Mouse (Mus musculus): Measurements from ENCODE around the gene Eif2d. TPM values are rescaled to one million over a fixed set of nuclear protein-coding genes. Genes with fewer than 3 reads are reported as not detected.
"Not testable (repeated sequence)": the region's sequence is repeated elsewhere in the genome, so short reads cannot be mapped to it uniquely, and the experiment has no call there.

Eif2d gene
- total RNA-seq, 2 experiments from 2014 or later = 24.4 to 26.4 TPM

- no peak for DNase-seq
These were observed 13.6 kb upstream of the Eif2d start for GRCm38 (mm10) chr1:131139102-131140095.

DNA sequence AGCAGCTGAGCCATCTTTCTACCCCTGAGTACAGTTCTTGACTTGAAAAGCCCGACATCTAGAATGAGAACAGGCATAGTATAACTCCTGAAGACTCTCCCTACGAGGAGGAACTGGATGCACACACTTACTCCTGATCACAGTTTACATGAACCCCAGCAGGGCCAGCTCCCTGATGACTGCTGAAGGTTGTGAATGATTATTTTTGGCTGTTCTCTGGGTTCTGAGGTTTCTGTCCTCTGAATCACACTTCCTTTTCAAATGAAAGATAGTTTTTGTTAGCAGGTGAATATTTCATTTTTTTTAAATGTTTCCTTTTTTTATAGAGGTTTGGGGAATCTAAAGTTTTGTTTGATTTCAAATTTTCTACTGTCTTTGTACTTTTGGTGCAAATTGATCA, 11.5 kb upstream of the Eif2d start:
- DNase-seq = no peak

DNA sequence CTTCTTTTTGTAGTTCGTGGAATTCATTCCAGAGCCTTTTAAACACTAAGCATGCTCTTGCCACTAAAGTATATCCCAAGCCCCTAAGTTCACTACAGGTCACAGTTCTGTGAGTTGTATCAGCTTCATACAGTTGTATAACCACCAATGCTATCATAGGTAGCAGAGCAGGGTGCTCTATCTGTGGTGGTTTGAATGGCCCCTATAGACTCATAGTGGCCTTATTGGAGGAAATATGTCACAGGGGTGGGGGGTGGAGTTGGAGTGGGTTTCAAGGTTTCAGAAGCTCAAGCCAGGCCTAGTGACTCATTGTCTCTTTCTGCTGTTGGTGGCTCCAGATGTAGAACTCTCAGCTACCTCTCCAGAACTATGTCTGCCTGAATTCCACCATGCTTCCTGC, 10.5 kb upstream of the Eif2d start:
- no peak for DNase-seq

- not testable (repeated sequence) for DNase-seq
These were observed 7.8 kb upstream of the Eif2d start for GRCm38 (mm10) chr1:131145222-131145621.

GRCm38 (mm10) chr1:131146181-131146614, 6.8 kb upstream of the Eif2d start:
- no peak for DNase-seq

- DNase-seq = no peak
These were observed 3.5 kb upstream of the Eif2d start for GRCm38 (mm10) chr1:131149496-131149895.

GRCm38 (mm10) chr1:131155456-131155855, 2.5 kb downstream of the Eif2d start:
- DNase-seq = peak; percentile 34

DNA sequence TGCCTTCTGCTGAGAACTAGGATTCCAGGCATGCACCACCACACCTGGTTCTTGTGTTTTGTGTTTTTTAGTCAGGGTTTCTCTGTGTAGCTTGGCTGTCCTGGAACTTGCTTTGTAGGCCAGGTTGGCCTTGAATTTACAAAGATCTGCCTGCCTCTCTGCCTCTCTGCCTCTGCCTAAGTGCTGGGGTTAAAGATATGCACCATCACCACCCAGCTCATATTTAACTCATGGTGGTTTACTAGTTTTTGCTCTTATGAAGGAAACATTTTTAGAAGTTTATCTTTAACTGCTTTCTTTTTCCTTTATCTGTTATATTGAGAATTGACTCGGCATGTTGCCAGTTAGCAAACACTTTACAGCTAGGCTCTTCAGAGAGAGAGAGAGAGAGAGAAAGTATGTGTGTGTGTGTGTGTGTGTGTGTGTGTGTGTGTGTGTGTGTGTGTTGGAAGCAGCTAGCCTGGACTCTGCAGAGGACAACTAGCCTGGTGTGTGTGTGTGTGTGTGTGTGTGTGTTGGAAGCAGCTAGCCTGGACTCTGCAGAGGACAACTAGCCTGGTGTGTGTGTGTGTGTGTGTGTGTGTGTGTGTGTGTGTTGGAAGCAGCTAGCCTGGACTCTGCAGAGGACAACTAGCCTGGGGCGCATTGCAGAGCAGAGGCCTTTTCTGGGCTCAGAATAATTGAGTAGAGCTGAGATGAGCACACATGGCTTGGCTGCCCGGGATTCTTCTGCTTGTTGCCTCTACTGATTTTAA, 6.8 kb downstream of the Eif2d start:
- not testable (repeated sequence) for DNase-seq

DNA sequence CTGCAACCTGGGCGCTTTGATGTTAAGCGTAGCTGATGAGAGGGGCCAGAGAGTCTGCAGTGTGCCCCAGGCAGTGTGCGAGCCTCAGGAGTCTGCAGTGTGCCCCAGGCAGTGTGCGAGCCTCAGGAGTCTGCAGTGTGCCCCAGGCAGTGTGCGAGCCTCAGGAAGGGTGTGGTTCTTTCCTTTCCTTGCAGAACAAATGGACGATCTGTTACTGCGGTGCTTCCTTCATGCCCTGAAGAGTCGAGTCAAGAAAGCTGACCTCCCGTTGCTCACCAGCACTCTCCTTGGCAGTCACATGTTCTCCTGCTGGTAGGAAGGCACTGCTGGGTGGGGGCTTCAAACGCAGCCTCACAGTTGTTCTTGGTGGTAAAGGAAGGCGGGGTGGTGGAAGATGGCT, 8.1 kb downstream of the Eif2d start:
- no peak for DNase-seq

GRCm38 (mm10) chr1:131164427-131164826, 11.4 kb downstream of the Eif2d start:
- DNase-seq = no peak

DNA sequence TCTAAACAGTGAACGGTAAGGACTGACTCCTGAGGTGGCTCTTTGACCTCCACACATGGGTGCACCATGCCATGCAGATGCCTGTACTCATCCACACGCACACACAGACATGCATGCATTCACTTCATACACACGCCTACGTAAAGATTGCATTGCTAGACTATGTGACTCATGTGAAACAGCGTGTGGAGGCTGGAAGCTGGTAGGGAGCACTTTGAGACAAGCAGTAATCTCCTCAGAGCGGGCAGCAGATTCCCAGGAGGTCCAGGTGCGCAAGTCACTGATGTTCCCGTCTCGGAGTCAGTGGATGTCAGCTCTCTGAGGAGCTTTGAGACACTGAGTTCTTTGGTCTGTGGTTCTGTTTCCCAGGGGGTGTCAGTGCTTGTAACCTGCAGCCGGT, 14.6 kb downstream of the Eif2d start:
- DNase-seq = no peak

DNA sequence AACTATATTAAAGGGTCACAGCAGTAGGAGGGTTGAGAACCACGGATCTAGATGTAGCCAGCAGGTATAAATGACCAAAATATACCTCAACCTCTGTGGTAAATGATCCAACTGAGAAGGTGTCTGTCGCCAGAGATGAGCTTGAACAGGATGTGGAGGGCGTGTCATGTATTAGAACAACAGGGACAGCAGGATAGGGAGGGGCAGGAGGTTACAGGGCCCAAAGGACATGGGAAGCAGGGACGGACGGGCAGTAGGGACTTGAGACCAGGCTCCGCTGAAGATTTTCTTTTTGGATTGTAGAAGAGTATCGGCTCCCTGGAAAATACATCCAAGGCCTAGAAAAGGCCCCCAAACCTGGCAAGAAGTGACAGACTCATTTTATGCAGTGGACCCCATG, 20.0 kb downstream of the Eif2d start:
- no peak for DNase-seq

DNA sequence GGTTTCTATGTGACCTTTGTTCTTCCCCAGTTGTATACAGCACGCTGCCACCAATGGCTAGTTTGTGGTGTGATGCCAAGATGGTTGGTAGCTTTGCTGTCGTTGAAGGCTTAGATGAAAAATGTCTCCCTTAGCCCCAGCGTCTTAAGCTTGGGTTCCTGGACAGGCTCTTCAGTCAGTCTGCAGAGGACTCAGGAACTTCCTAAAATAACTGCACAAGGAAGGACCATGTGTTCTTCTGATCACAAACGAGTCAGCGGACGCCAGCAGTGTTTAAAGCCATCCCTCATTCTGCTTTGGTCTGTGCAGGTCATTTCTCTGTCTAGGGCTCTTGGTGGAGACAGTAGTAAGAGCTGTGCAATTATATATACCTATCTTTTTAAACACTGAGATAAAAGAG, 20.8 kb downstream of the Eif2d start:
- DNase-seq = no peak

- DNase-seq = no peak
These were observed 21.4 kb downstream of the Eif2d start for GRCm38 (mm10) chr1:131174299-131174861.

GRCm38 (mm10) chr1:131175189-131175588, 22.2 kb downstream of the Eif2d start:
- DNase-seq = no peak

DNA sequence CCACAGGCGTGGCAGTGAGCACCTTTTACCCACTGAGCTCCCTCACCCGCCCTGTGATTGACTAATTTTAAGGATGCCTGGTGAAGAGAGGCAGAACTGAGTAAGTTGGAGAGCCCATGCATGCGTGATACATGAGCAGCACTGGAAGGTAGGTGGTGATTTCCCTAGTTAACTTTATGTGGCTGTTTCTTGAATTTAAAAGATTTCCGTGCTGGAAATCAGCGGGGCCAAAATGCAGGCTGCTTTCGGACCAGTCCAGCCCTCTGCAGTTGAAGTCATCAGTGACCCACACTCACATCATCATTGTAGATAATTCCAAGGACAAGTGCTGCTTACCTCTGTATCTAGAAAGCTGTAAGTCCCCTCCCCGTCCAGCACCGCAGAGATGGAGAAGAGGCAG, 22.8 kb downstream of the Eif2d start:
- DNase-seq = no peak

DNA sequence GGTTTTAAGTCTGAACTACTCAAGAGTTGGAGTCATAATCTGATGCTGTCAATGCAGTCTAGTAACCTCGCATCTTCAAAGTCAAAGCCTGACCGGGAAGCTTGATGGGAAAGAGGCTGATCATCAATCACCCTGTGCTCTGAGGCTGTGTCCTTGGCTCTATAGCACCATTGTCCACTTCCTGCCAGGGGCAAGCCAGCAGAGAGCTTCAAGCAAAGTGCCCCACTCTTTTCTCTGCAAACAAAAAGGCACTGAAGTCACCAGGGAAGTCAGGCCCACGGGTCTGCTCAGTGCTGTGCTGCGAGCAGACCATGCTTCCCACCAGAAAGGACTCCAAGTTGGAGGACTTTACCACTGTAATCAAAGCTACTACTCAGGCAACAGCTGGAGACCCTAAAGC, 24.3 kb downstream of the Eif2d start:
- DNase-seq = no peak

GRCm38 (mm10) chr1:131178083-131178482, 25.1 kb downstream of the Eif2d start:
- DNase-seq = no peak

DNA sequence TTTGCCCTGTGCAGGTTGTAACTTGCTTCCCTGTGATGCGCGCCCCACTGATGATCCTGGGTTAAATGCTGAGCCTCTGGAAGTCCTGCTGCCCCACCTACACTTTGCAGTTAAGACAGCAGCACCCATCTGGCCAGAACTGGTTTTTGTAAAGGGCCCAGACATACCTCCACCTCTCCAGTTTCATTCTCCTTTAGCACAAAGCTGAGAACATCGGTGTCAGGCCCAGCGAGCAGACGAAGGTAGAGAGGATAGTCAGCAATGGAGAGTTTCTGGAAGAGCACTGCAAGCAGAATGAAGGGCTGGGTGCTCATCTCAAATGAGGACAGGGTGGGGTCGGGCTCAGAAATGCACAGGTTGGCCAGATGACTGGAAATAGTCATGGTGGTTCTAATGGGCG, 27.4 kb downstream of the Eif2d start:
- no peak for DNase-seq

- DNase-seq = peak; percentile 83
These were observed 28.9 kb downstream of the Eif2d start for GRCm38 (mm10) chr1:131181642-131182527.

GRCm38 (mm10) chr1:131183201-131183600, 30.2 kb downstream of the Eif2d start:
- no peak for DNase-seq

Measured in gastrocnemius, postnatal 10 days (tissue).